Mouse (Mus musculus) brain, embryonic 14.5 days (tissue): ENCODE data around the gene Btbd19.

Source experiments
- CTCF ChIP-seq: fragments of 200-500 bp; IDR thresholded peaks from 2 replicates; pipeline ENCODE4 v1.5.1; 2012; ENCODE audit warnings: inconsistent platforms, mild to moderate bottlenecking, moderate library complexity, borderline replicate concordance; ENCODE audit not compliant: insufficient read depth, insufficient read length; ENCODE audit errors: extremely low read depth
- POLR2A ChIP-seq: fragments of 200-500 bp; IDR thresholded peaks from 2 replicates; pipeline ENCODE4 v1.6.1; 2012; ENCODE audit warnings: mild to moderate bottlenecking, inconsistent platforms, borderline replicate concordance; ENCODE audit not compliant: poor library complexity, insufficient read depth, insufficient read length, severe bottlenecking; ENCODE audit errors: extremely low read depth

DNA sequence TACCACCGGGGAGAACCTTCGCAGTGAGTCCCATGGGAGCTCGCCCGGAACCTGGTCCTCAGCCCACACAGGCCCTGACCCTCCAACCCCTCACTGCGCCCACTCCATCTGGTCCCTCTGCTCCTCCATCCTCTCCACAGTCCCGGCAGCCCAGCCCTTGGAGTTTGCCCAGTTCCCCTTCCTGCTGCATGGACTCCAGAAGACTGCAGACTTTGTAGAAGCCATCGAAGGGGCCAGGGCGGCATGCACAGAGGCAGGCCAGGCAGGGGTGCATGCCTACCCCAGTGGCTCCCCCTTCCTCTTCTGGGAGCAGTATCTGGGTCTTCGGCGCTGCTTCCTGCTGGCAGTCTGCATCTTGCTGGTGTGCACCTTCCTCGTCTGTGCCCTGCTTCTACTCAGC is 14.5 kb downstream of the Btbd19 start:
- TF ChIP-seq CTCF (no peak), POLR2A (no peak)
